Mouse (Mus musculus) NIH3T3 (cell line): ENCODE measurements around the gene Sorcs3.

Experiments used
- DNase-seq: peaks from one replicate; pipeline ENCODE4 v3.0.0-alpha.2; 2012; ENCODE audit warnings: low read depth

Sorcs3 gene

GRCm38 (mm10) chr19:48205929-48206814 is at the start of gene Sorcs3:
Gene Sorcs3 (plus strand): TSS chr19:48206025.
- DNase-seq, result no peak

GRCm38 (mm10) chr19:48165341-48165740 is 40.5 kb upstream of the Sorcs3 start:
- DNase-seq, result no peak

- no peak for DNase-seq
Observed at GRCm38 (mm10) chr19:48167110-48167509, 38.7 kb upstream of the Sorcs3 start.

- peak; percentile 65 for DNase-seq
Observed at GRCm38 (mm10) chr19:48168284-48168683, 37.5 kb upstream of the Sorcs3 start.

GRCm38 (mm10) chr19:48174717-48175116 is 31.1 kb upstream of the Sorcs3 start:
- no peak for DNase-seq

- DNase-seq, result peak; percentile 18
Observed at GRCm38 (mm10) chr19:48203928-48204470, 1.8 kb upstream of the Sorcs3 start.

GRCm38 (mm10) chr19:48204476-48204875 is 1.3 kb upstream of the Sorcs3 start:
- no peak for DNase-seq

- DNase-seq, result no peak
Observed at GRCm38 (mm10) chr19:48204892-48205761, 698 bp upstream of the Sorcs3 start.

- no peak for DNase-seq
Observed at GRCm38 (mm10) chr19:48206861-48207730, 1.3 kb downstream of the Sorcs3 start.

GRCm38 (mm10) chr19:48207731-48208370 is 2.0 kb downstream of the Sorcs3 start:
- no peak for DNase-seq

- no peak for DNase-seq
Observed at GRCm38 (mm10) chr19:48215379-48215778, 9.6 kb downstream of the Sorcs3 start.

- no peak for DNase-seq
Observed at GRCm38 (mm10) chr19:48237786-48238372, 32.1 kb downstream of the Sorcs3 start.

- no peak for DNase-seq
Observed at GRCm38 (mm10) chr19:48238391-48238790, 32.6 kb downstream of the Sorcs3 start.

- no peak for DNase-seq
Observed at GRCm38 (mm10) chr19:48240960-48241359, 35.1 kb downstream of the Sorcs3 start.

GRCm38 (mm10) chr19:48244036-48244435 is 38.2 kb downstream of the Sorcs3 start:
- no peak for DNase-seq

GRCm38 (mm10) chr19:48259223-48259622 is 53.4 kb downstream of the Sorcs3 start:
- peak; percentile 49 for DNase-seq

GRCm38 (mm10) chr19:48260671-48261070 is 54.8 kb downstream of the Sorcs3 start:
- no peak for DNase-seq

GRCm38 (mm10) chr19:48263750-48264149 is 57.9 kb downstream of the Sorcs3 start:
- no peak for DNase-seq

GRCm38 (mm10) chr19:48280273-48280672 is 74.4 kb downstream of the Sorcs3 start:
- no peak for DNase-seq

GRCm38 (mm10) chr19:48282250-48282649 is 76.4 kb downstream of the Sorcs3 start:
- DNase-seq, result no peak

- no peak for DNase-seq
Observed at GRCm38 (mm10) chr19:48283217-48283616, 77.4 kb downstream of the Sorcs3 start.
